Mouse (Mus musculus) ES-E14 (cell line): Measurements from ENCODE around the gene Rem2. TPM values are rescaled to one million over a fixed set of nuclear protein-coding genes. Genes with fewer than 3 reads are reported as not detected.

ENCODE experiments used
- DNase-seq: peaks from one replicate; pipeline ENCODE4 v3.0.0-alpha.2; 2013; ENCODE audit warnings: low read depth, low spot score
- H3K27ac ChIP-seq: 2 replicates; pipeline ENCODE4 v1.5.1; 2012; ENCODE audit warnings: low read depth, mild to moderate bottlenecking, low read length, moderate library complexity, mixed read lengths; ENCODE audit not compliant: poor library complexity, insufficient read depth, severe bottlenecking
- H3K36me3 ChIP-seq: 2 replicates; pipeline ENCODE4 v1.6.1; 2012; ENCODE audit warnings: mild to moderate bottlenecking, low read length, moderate library complexity, mixed read lengths; ENCODE audit not compliant: control insufficient read depth, poor library complexity, insufficient read depth, severe bottlenecking
- H3K4me1 ChIP-seq, 2 experiments: fragments of 150-350 bp in 1 of 2; sonication (generic) in 1 of 2; 2 replicates each; pipeline ENCODE4 v1.6.1; 2012; ENCODE audit warnings: low read length in 2 of 2, mild to moderate bottlenecking in 1 of 2, mixed read lengths in 1 of 2; ENCODE audit not compliant: control insufficient read depth in 2 of 2, insufficient read depth in 2 of 2, poor library complexity in 1 of 2
- H3K4me3 ChIP-seq, 2 experiments: fragments of 150-350 bp in 1 of 2; sonication (generic) in 1 of 2; 2 replicates each; pipeline ENCODE4 v1.5.1; 2012; ENCODE audit warnings: low read length in 2 of 2, low read depth in 1 of 2, mild to moderate bottlenecking in 1 of 2, mixed read lengths in 1 of 2; ENCODE audit not compliant: insufficient read depth in 1 of 2, poor library complexity in 1 of 2, severe bottlenecking in 1 of 2
- H3K9ac ChIP-seq: 2 replicates; pipeline ENCODE4 v1.6.1; 2012; ENCODE audit warnings: low read depth, mild to moderate bottlenecking, low read length, mixed read lengths; ENCODE audit not compliant: poor library complexity, insufficient read depth, severe bottlenecking
- H3K9me3 ChIP-seq: fragments of 150-350 bp; sonication (generic); 2 replicates; pipeline ENCODE4 v1.6.1; 2012; ENCODE audit warnings: low read depth, mild to moderate bottlenecking, low read length; ENCODE audit not compliant: control insufficient read depth, insufficient read depth
- CHD2 ChIP-seq: IDR thresholded peaks from 2 replicates; pipeline ENCODE4 v1.6.1; 2014; ENCODE audit warnings: mild to moderate bottlenecking, low read depth, low read length, inconsistent platforms
- HCFC1 ChIP-seq: IDR thresholded peaks from 2 replicates; pipeline ENCODE4 v1.6.1; 2012; ENCODE audit warnings: low read length, inconsistent platforms, borderline replicate concordance; ENCODE audit not compliant: insufficient read depth
- MAFK ChIP-seq: IDR thresholded peaks from 2 replicates; pipeline ENCODE4 v1.6.1; 2014; ENCODE audit warnings: mild to moderate bottlenecking, low read depth, low read length, inconsistent platforms; ENCODE audit not compliant: insufficient read depth
- ZC3H11A ChIP-seq: IDR thresholded peaks from 2 replicates; pipeline ENCODE4 v1.6.1; 2012; ENCODE audit warnings: low read depth, mild to moderate bottlenecking, inconsistent platforms, low read length, borderline replicate concordance
- ZNF384 ChIP-seq: IDR thresholded peaks from 2 replicates; pipeline ENCODE4 v1.6.1; 2012; ENCODE audit warnings: low read depth, low read length, inconsistent platforms
- in situ Hi-C, 2 experiments: fragments of 600-800 bp; cut with MboI; formaldehyde crosslinking; loops; one replicate each; pipeline ENCODE4 v1.15.1; 2025; ENCODE audit warnings: low sequenced_read_pairs in 2 of 2, inconsistent platforms in 1 of 2; ENCODE audit not compliant: unreplicated experiment in 2 of 2
- total RNA-seq: library from RNA; depleted of rRNA; stranded (reverse); fragments of 300-350 nt; gene quantifications from 2 replicates; pipeline ENCODE4 v1.2.3, GENCODE M21; 2012

Rem2 gene
- total RNA-seq, 1 experiment, result 0.85 TPM

- H3K27ac ChIP-seq, result no peak overlapping the region
- peaks cover 6% of the 10 kb centered on the region for H3K36me3 ChIP-seq
- DNase-seq, result no peak
- H3K4me3 ChIP-seq, result no peak overlapping the region
- H3K9me3 ChIP-seq, result no peaks in the 10 kb centered on the region
- no peaks in the 10 kb centered on the region for H3K4me1 ChIP-seq
- in situ Hi-C loops, result loop anchor here in 1 of 2 experiments (25.0 kb wide), 1 partner anchor 614 kb away; no protein-coding TSS in a partner anchor
- H3K9ac ChIP-seq, result no peak overlapping the region
- TF ChIP-seq HCFC1 (no peak), ZC3H11A (no peak), MAFK (no peak), CHD2 (no peak), ZNF384 (no peak)
Observed at GRCm38 (mm10) chr14:54501365-54501764, 25.5 kb downstream of the Rem2 start.

- Histone ChIP-seq H3K9ac (no peak overlapping the region), H3K4me3 (no peak overlapping the region), H3K27ac (no peak overlapping the region), H3K9me3 (peaks cover 8% of the 10 kb centered on the region), H3K4me1 (no peaks in the 10 kb centered on the region), H3K36me3 (peaks cover 18% of the 10 kb centered on the region)
- no peak for DNase-seq
- in situ Hi-C loops, result loop anchor here in 1 of 2 experiments (25.0 kb wide), 1 partner anchor 616 kb away; no protein-coding TSS in a partner anchor
- TF ChIP-seq ZNF384, result no peak
- no peak for TF ChIP-seq MAFK
- no peak for TF ChIP-seq HCFC1
- TF ChIP-seq CHD2, result no peak
- no peak for TF ChIP-seq ZC3H11A
Observed at GRCm38 (mm10) chr14:54503092-54503491, 27.2 kb downstream of the Rem2 start.

- TF ChIP-seq CHD2 (no peak), MAFK (no peak), ZNF384 (no peak), HCFC1 (no peak), ZC3H11A (no peak)
- in situ Hi-C loops, result loop anchor here in 1 of 2 experiments (25.0 kb wide), 1 partner anchor 622 kb away; no protein-coding TSS in a partner anchor
- no peak for DNase-seq
- no peak overlapping the region for H3K27ac ChIP-seq
- no peak overlapping the region for H3K4me3 ChIP-seq
- H3K36me3 ChIP-seq, result peaks cover 82% of the 10 kb centered on the region
- H3K9me3 ChIP-seq, result peaks cover 40% of the 10 kb centered on the region
- no peaks in the 10 kb centered on the region for H3K4me1 ChIP-seq
- no peak overlapping the region for H3K9ac ChIP-seq
Observed at GRCm38 (mm10) chr14:54509774-54510173, 33.9 kb downstream of the Rem2 start.

- peaks cover 36% of the 10 kb centered on the region for H3K36me3 ChIP-seq
- H3K9ac ChIP-seq, result peak overlapping the region; percentile 98
- no peaks in the 10 kb centered on the region; a peak in 3 of 4 replicates for H3K4me1 ChIP-seq
- in situ Hi-C loops, result loop anchor here in 1 of 2 experiments (25.0 kb wide), 1 partner anchor 630 kb away; no protein-coding TSS in a partner anchor
- peak overlapping the region; percentile 89 for H3K27ac ChIP-seq
- DNase-seq, result no peak
- TF ChIP-seq CHD2 (no peak), HCFC1 (no peak; the same call in 1 of the 2 replicates), MAFK (no peak), ZC3H11A (no peak), ZNF384 (no peak)
- H3K9me3 ChIP-seq, result peaks cover 10% of the 10 kb centered on the region; the same call in 1 of the 2 replicates
- H3K4me3 ChIP-seq, result peak overlapping the region; percentile 89 to 93
Observed at GRCm38 (mm10) chr14:54516710-54517310, 40.9 kb downstream of the Rem2 start.
